Mouse (Mus musculus) spleen, adult 2 months (tissue): ENCODE data around the gene Olfr1124. TPM values are rescaled to one million over a fixed set of nuclear protein-coding genes. Genes with fewer than 3 reads are reported as not detected.

Source experiments
- DNase-seq, 2 experiments: peaks; one replicate each; pipeline versions ENCODE4 v3.0.0 to v3.0.0-alpha.2; 2012 to 2021; ENCODE audit warnings: low spot score in 2 of 2, low read depth in 1 of 2
- H3K27ac ChIP-seq: fragments of 200-500 bp; 2 replicates; pipeline ENCODE4 v1.5.1; 2012; ENCODE audit warnings: low read length, inconsistent platforms; ENCODE audit not compliant: insufficient read depth
- H3K27me3 ChIP-seq: fragments of 200-500 bp; 2 replicates; pipeline ENCODE4 v1.6.1; 2012; ENCODE audit warnings: mild to moderate bottlenecking, moderate library complexity, low read length, inconsistent platforms; ENCODE audit not compliant: control insufficient read depth, insufficient read depth
- H3K36me3 ChIP-seq: fragments of 200-500 bp; 2 replicates; pipeline ENCODE4 v1.6.1; 2012; ENCODE audit warnings: mild to moderate bottlenecking, low read length, inconsistent platforms; ENCODE audit not compliant: control insufficient read depth, insufficient read depth
- H3K4me1 ChIP-seq: fragments of 200-500 bp; 2 replicates; pipeline ENCODE4 v1.6.1; 2011; ENCODE audit warnings: inconsistent platforms; ENCODE audit not compliant: control insufficient read depth, insufficient read depth, insufficient read length
- H3K4me3 ChIP-seq: fragments of 200-500 bp; 2 replicates; pipeline ENCODE4 v1.5.1; 2011; ENCODE audit warnings: mild to moderate bottlenecking, inconsistent platforms; ENCODE audit not compliant: insufficient read depth, insufficient read length; ENCODE audit errors: extremely low read depth
- CTCF ChIP-seq: fragments of 200-500 bp; IDR thresholded peaks from 2 replicates; pipeline ENCODE4 v1.5.1; 2011; ENCODE audit warnings: mild to moderate bottlenecking, inconsistent platforms; ENCODE audit not compliant: insufficient read depth, insufficient read length, insufficient replicate concordance; ENCODE audit errors: extremely low read depth
- POLR2A ChIP-seq: fragments of 200-500 bp; IDR thresholded peaks from 2 replicates; pipeline ENCODE4 v1.6.1; 2011; ENCODE audit warnings: low read depth, low read length, inconsistent platforms
- WGBS: fragments of 180-500 bp; shearing (Covaris S2); methylation state at CpG from one replicate; pipeline ENCODE4 v1.1.7; 2018; 5-methylcytosine and 5-hydroxymethylcytosine counted together
- polyA plus RNA-seq: library from polyadenylated mRNA; depleted of rRNA; stranded (reverse); fragments of >200 nt; gene quantifications from 2 replicates; pipeline ENCODE4 v1.2.3, GENCODE M21; 2012; rRNA removed

The Olfr1124 gene
- polyA plus RNA-seq, 1 experiment = not detected

DNA sequence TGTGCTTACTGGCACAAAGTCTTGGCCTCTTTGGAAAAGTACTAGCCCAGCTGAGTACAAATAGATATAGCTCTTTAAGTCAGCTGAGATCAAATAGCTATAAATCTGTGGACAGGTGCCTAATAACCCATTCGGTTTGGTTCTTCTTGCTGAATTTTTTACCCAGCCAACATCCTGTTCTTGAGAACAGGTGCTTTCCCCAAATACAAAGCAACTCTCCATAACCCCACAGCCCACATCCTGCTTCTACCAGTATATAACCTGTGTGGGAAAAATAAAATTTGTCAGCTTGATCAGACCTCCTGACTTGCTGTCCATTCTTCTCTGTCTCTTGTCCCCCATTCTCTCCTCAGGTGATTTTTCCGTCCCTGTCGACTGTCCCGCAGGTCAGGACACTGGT is 31.7 kb downstream of the Olfr1124 start:
- no peaks in the 10 kb centered on the region for H3K4me1 ChIP-seq
- DNase-seq = no peak
- H3K4me3 ChIP-seq = no peak overlapping the region
- TF ChIP-seq CTCF (no peak), POLR2A (no peak)
- no peaks in the 10 kb centered on the region for H3K36me3 ChIP-seq
- no peak overlapping the region for H3K27ac ChIP-seq
- WGBS = 92% methylated on average over 4 of the region's 4 CpGs
- H3K27me3 ChIP-seq = no peaks in the 10 kb centered on the region

DNA sequence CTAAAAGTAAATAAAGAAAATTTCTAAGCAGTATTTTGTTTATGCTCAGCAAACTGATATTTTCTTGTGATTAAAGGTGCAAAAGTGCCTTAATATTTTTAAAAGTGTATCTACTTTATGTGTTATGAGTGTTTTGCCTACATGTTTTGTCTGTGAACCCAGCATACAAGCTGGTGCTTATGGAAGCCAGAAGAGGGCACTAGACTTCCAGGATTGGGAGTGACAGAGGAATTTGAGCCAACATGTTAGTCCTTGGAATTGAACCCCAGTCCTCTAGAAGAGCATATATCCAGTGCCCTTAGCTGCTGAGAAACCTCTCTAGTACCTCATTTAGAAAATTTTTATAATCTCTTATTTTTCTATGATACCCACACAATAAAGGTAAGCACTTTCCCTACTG is 50.1 kb downstream of the Olfr1124 start:
- Histone ChIP-seq H3K27ac (no peak overlapping the region), H3K36me3 (no peaks in the 10 kb centered on the region), H3K4me1 (no peaks in the 10 kb centered on the region), H3K4me3 (no peak overlapping the region), H3K27me3 (no peaks in the 10 kb centered on the region)
- no peak for DNase-seq
- no peak for TF ChIP-seq CTCF

DNA sequence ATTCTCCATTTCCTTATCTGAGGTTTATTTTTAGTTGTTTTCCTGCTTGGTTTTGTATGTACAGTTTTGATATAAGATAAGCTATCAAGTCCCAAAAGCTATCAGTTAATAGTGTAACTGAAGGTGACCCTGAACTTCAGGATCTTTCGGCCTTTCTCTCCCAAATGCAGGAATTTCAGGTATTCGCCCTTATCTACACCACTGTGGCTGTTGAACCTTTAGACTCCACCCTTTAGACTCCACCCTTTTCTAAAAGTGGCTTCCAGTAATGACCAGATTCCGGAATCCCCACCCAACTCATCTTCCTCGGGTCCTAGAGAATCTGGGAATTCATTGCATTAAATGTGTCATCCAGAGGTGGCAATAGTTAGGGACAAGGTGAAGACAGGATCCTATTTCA is 51.1 kb downstream of the Olfr1124 start:
- no peak overlapping the region for H3K27ac ChIP-seq
- H3K36me3 ChIP-seq = no peaks in the 10 kb centered on the region
- WGBS = 79% methylated on average over 4 of the region's 4 CpGs
- DNase-seq = no peak
- no peaks in the 10 kb centered on the region for H3K4me1 ChIP-seq
- TF ChIP-seq CTCF = no peak
- no peak for TF ChIP-seq POLR2A
- H3K4me3 ChIP-seq = no peak overlapping the region
- H3K27me3 ChIP-seq = no peaks in the 10 kb centered on the region

DNA sequence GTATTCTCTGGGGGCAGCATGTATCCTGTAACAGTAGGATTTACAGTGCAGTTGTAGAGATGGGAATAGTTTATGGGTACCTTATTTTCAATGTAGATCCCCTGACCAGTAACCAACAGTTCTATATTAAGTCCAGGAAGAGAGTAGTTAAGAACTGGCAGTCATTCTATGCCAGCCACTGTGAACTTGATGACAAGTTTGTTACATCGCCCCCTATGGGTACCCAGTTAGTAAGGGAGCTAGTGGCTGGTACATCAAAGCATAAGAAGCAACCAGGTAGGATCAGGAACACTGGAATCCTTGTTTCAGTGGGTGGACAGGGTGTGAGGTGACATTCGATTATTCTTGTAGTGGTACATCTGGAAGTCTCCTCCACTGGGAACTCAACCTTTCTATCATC is 52.2 kb downstream of the Olfr1124 start:
- WGBS = 67% methylated on average over 2 of the region's 2 CpGs
- no peak overlapping the region for H3K4me3 ChIP-seq

More for the DNA sequence above, 52.2 kb downstream of the Olfr1124 start:
- H3K27ac ChIP-seq = no peak overlapping the region
- DNase-seq = no peak
- H3K36me3 ChIP-seq = no peaks in the 10 kb centered on the region
- no peaks in the 10 kb centered on the region for H3K27me3 ChIP-seq
- no peak for TF ChIP-seq POLR2A
- no peak for TF ChIP-seq CTCF
- H3K4me1 ChIP-seq = no peaks in the 10 kb centered on the region

Other genes with a start within 250 kb of the Olfr1124 start
- not detected in 2 replicates for gene Olfr1112, start 242.5 kb upstream of the Olfr1124 start, polyA plus RNA-seq
- gene Olfr1113, start 221.3 kb upstream of the Olfr1124 start, polyA plus RNA-seq = not detected in 2 replicates
- gene Olfr1115, start 182.3 kb upstream of the Olfr1124 start, polyA plus RNA-seq = not detected in 2 replicates
- gene Olfr1116, start 162.7 kb upstream of the Olfr1124 start, polyA plus RNA-seq = not detected in 2 replicates
- not detected in 2 replicates for gene Olfr1118, start 122.7 kb upstream of the Olfr1124 start, polyA plus RNA-seq
- not detected in 2 replicates for gene Olfr1120, start 75.5 kb upstream of the Olfr1124 start, polyA plus RNA-seq
- not detected in 2 replicates for gene Olfr1121, start 60.4 kb upstream of the Olfr1124 start, polyA plus RNA-seq
- gene Olfr1122, start 44.4 kb upstream of the Olfr1124 start, polyA plus RNA-seq = not detected in 2 replicates
- not detected in 2 replicates for gene Olfr1123, start 13.6 kb upstream of the Olfr1124 start, polyA plus RNA-seq
- gene Olfr1126, start 23.7 kb downstream of the Olfr1124 start, polyA plus RNA-seq = not detected in 2 replicates
- gene Pramel7, start 66.8 kb downstream of the Olfr1124 start, polyA plus RNA-seq = not detected in 2 replicates
- not detected in 2 replicates for gene Pramel6, start 76.3 kb downstream of the Olfr1124 start, polyA plus RNA-seq
- not detected in 2 replicates for gene Olfr153, start 101.5 kb downstream of the Olfr1124 start, polyA plus RNA-seq
- not detected in 2 replicates for gene Olfr1128, start 115.3 kb downstream of the Olfr1124 start, polyA plus RNA-seq
- not detected in 2 replicates for gene Olfr1129, start 143.6 kb downstream of the Olfr1124 start, polyA plus RNA-seq
- not detected in 2 replicates for gene Olfr1130, start 175.9 kb downstream of the Olfr1124 start, polyA plus RNA-seq
- gene Olfr1131, start 196.8 kb downstream of the Olfr1124 start, polyA plus RNA-seq = not detected in 2 replicates
- gene Olfr1132, start 207.3 kb downstream of the Olfr1124 start, polyA plus RNA-seq = not detected in 2 replicates
- gene Olfr1133, start 217.1 kb downstream of the Olfr1124 start, polyA plus RNA-seq = not detected in 2 replicates
- not detected in 2 replicates for gene Olfr1134, start 228.2 kb downstream of the Olfr1124 start, polyA plus RNA-seq
- gene Olfr1135, start 243.4 kb downstream of the Olfr1124 start, polyA plus RNA-seq = not detected in 2 replicates